Mouse (Mus musculus): ENCODE data around the gene Rpf2.
A peak's percentile ranks its signal among the peaks of the same experiment; 100 is the strongest.

The Rpf2 gene

GRCm38 (mm10) chr10:40247166-40247716 is 405 bp upstream of the Rpf2 start:
- no peak for DNase-seq

GRCm38 (mm10) chr10:40237826-40238225 is 9.0 kb downstream of the Rpf2 start:
- no peak for DNase-seq

GRCm38 (mm10) chr10:40233241-40233640 is 13.6 kb downstream of the Rpf2 start:
- no peak for DNase-seq

DNA sequence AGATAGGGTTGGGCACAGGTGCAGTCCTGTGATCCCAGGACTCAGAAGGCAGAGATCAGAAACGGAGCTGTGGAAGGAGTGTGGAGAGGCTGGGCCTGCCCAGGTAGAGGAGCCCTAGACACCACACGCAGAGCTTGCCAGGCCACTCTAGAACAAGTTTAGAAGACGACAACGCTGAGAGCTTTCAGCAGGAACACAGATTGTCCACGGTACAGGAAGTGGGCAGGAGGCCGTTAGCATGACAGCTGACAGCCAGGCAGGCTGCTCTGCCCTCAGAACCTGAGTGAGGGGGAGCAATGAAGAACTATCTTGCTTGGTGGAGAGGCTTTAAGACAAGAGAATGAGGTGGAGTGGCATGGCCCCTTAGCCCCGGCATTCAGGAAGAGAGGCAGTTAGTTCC is 14.4 kb downstream of the Rpf2 start:
- no peak for DNase-seq

DNA sequence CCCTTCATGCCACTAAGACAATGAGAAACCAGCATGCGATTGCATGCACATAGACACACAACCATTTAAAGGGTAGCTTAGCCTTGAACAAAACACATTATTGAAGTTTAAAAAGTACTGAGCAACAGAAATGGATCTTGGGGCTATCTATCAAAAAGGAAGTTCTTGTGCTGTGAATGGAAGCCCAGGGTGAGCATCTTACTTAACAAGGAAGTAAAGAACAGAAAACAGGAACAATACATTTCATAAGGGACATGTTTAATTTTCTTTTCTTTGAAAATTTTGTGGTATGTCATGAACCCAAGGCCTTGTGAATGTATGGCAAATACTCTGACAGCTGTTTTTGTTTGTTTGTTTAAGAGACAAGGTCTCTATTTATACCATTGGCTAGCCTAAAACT is 17.1 kb downstream of the Rpf2 start:
- no peak for DNase-seq

DNA sequence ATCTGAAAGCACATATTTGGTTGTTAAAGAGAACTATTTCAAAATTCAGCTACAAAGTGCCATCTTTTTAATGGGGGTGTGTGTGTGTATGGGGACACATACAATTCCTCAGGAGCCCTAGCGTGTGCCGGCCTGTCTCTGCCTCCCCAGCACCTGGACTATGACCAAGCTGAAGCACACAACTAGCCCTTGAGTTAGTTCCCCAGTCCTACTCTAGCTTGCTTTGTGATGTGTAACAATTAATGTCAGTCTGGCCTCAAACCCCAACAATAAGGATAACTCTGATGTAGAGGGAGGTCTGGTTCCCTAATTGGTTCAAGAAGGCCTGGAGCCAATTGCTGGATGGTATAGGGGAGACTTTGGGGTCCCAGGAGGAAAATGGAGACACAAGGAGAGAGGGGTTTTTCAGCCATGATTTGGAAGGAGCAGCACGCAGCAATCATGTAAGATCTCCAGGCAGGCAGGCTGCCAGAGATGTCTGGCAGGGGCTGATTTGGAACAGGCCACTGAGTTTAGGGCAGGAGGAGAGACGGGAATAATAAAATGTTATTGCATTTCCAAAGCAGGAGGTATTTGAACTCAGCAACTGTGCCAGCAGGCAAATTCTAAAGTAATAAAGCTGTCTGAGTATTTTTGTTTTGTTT is 19.1 kb downstream of the Rpf2 start:
- DNase-seq = no peak

DNA sequence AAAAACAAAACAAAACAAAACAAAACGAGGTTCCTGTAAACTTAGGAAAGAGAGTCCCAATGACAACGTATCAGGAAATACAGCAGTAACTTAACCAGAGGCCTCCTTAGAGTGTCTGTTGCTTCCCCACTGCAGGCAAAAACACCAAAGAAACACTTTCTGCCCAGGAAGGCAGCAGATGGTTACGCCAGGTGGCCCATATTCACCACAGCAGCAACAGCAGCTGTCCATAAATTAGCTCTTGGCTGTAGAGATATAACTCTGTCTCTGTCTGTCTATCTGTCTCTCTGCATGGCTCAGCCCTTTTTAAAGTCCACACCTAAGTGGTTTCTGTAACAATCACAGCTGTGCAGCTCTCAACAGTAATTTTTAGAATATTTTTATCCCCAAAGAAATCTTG is 28.0 kb downstream of the Rpf2 start:
- DNase-seq = no peak

DNA sequence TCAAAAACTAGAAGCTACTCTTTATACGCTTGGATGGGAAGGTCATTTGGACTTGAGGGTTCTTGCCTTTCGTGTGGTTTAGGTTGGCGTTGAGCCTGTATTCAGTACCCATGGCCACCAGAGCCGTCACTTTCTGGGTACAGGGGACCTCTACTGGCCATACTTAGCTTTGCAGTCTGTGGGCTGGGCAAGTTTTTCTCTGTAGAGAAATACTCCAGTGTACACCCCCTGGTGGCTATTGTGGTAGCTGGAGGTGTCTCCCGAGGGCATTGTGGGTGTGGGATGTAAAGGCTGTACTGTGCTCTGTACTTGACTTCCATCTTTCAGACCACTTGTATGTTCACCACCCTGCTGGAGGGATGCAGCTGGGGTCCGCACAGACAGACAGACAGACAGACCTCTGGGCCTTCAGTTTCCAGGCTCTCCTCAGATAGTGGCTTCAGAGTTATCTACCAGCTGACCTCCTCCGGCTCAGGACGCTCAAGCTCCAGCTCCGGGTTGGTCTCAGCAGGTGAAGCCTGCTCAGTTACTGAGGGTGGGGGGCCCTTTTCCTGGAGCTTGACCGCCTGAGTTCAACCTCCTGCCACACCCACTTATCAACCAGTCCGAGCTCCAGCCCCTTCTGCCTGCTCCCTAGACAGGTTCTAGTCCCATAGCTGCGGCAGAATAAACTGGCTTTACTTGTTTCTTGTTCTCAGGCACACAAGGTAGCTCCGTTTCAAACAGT is 34.2 kb downstream of the Rpf2 start:
- peak; percentile 90 for DNase-seq

DNA sequence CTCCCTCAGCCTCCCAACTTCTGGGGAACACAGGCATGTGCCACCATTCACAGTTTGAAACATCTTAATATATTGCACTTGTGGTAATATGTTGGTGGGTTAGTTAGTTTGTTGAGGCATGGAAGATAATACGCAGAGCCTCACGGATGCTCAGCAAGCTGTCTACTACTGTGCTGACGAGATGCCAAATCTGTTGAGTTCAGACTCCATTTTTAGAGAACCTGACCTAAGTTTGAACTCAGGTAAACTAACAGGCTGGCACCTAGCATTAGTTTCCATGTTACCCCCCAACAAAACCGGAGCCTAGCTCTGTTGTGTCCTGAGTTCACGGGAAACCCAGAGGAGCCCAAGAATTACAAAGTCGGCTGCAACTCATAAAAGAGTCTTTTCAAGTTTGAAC is 51.8 kb downstream of the Rpf2 start:
- DNase-seq = no peak

- DNase-seq = no peak
Observed at GRCm38 (mm10) chr10:40192010-40192935, 54.6 kb downstream of the Rpf2 start.

- DNase-seq = no peak
Observed at GRCm38 (mm10) chr10:40191338-40191979, 55.4 kb downstream of the Rpf2 start.

DNA sequence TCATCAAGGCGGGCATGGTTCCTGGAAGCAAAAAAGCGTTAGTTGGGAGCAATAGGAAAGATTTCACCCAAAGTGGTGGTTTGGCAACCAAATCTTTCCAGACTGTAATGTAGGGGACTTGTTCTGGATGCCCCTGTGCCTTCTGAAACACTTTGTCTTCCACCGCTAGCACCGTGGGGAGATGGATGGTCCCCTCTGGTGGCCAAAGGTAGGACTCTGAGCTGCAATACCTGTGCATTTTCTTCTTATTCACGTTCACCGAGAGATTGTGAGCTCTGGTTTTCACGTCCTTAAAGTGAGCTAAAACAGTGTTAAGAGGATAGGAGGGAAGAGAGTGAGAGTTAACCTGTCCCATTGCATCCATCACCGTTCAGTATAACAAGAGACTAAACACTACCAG is 56.0 kb downstream of the Rpf2 start:
- DNase-seq = no peak

DNA sequence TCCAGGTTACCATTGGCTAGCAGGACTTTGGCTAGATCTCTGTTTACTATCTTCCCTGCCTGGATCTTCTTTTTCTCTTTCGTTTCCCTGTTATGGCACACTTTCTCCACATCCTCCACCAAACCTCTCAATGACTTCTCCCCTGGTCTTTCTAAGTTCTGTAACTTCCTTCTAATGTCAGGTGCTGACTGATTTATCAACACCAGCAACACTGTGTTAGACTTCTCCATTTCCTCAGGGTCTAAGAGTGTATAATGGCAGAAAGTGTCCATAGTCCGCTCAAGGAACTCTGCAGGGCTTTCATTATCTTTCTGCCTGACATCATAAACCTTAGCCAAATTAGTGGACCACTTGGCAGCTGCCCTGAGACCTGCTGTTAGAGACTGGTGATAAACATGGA is 57.1 kb downstream of the Rpf2 start:
- no peak for DNase-seq

GRCm38 (mm10) chr10:40188831-40189230 is 58.0 kb downstream of the Rpf2 start:
- no peak for DNase-seq

- DNase-seq = no peak
Observed at GRCm38 (mm10) chr10:40185956-40186355, 60.9 kb downstream of the Rpf2 start.

DNA sequence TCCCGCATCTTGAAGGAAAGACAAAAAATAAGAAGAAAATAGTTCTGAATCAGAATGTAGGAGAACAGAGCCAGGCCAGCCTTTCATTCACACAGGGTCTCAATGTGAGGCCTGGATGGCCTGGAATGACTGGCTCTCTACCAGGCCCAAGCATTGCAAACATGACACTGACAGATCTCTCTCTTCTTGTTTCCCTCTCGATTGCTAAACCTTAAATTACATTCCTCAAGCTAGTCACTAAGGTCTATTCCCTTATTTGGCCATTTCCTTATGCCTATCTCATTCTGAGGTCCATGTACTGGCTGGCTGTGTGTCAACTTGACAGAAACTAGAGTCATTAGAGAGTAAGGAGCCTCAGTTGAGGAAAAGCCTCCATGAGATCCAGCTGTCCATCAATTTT is 66.8 kb downstream of the Rpf2 start:
- DNase-seq = no peak

GRCm38 (mm10) chr10:40179142-40179541 is 67.7 kb downstream of the Rpf2 start:
- DNase-seq = no peak

GRCm38 (mm10) chr10:40177323-40177962 is 69.4 kb downstream of the Rpf2 start:
- peak; percentile 31 for DNase-seq

Measured in right cerebral cortex, adult 18-20 months (tissue).